Mouse (Mus musculus) olfactory bulb, adult 2 months (tissue): ENCODE measurements around the gene Zfp672.

ENCODE experiments used
- CTCF ChIP-seq: fragments of 200-500 bp; IDR thresholded peaks from 2 replicates; pipeline ENCODE4 v1.5.1; 2012; ENCODE audit warnings: low read depth, mild to moderate bottlenecking, low read length, moderate library complexity; ENCODE audit not compliant: insufficient read depth
- POLR2A ChIP-seq: fragments of 200-500 bp; IDR thresholded peaks from 2 replicates; pipeline ENCODE4 v1.6.1; 2012; ENCODE audit warnings: mild to moderate bottlenecking, low read depth, low read length, moderate library complexity; ENCODE audit not compliant: insufficient read depth

- TF ChIP-seq CTCF (no peak), POLR2A (no peak)
These were observed 22.6 kb downstream of the Zfp672 start for GRCm38 (mm10) chr11:58307411-58308080.
